Mouse (Mus musculus) hindbrain, embryonic 11.5 days (tissue): ENCODE measurements at regions not wholly inside any gene's neighbourhood (a gene's known extent, or its start where the extent isn't known, plus 50 kb on each side); places are given as distances from the start of the nearest gene placed in this dataset.

Experiments
- ATAC-seq: fragments of 200-750 bp; cut with Nextera tagmentation; 2 replicates; pipeline ENCODE4 v1.8.0; 2017; ENCODE audit warnings: mild to moderate bottlenecking, moderate TSS enrichment, moderate library complexity; ENCODE audit not compliant: low FRiP score
- DNase-seq: peaks from one replicate; pipeline ENCODE4 v3.0.0-alpha.2; 2015; ENCODE audit warnings: low spot score
- H3K27ac ChIP-seq: fragments of 300-500 bp; sonication (generic); 2 replicates; pipeline ENCODE4 v1.5.1; 2014; ENCODE audit warnings: mild to moderate bottlenecking, low read depth, low read length
- H3K27me3 ChIP-seq: fragments of 300-500 bp; sonication (generic); 2 replicates; pipeline ENCODE4 v1.6.1; 2014; ENCODE audit warnings: mild to moderate bottlenecking, low read length, moderate library complexity, mixed read lengths; ENCODE audit not compliant: control insufficient read depth, insufficient read depth
- H3K36me3 ChIP-seq: fragments of 300-500 bp; sonication (generic); 2 replicates; pipeline ENCODE4 v1.6.1; 2014; ENCODE audit warnings: mild to moderate bottlenecking, low read length, moderate library complexity, mixed read lengths; ENCODE audit not compliant: control insufficient read depth, insufficient read depth
- H3K4me1 ChIP-seq: fragments of 300-500 bp; sonication (generic); replicated peaks from 2 replicates; pipeline ENCODE4 v1.6.1; 2014; ENCODE audit warnings: low read length, mixed read lengths; ENCODE audit not compliant: control insufficient read depth, insufficient read depth
- H3K4me2 ChIP-seq: fragments of 300-500 bp; sonication (generic); replicated peaks from 2 replicates; pipeline ENCODE4 v1.6.1; 2014; ENCODE audit warnings: mild to moderate bottlenecking, low read depth, low read length
- H3K4me3 ChIP-seq: fragments of 300-500 bp; sonication (generic); 2 replicates; pipeline ENCODE4 v1.5.1; 2014; ENCODE audit warnings: low read depth, low read length
- H3K9ac ChIP-seq: fragments of 300-500 bp; sonication (generic); 2 replicates; pipeline ENCODE4 v1.6.1; 2014; ENCODE audit warnings: low read depth, low read length
- H3K9me3 ChIP-seq: fragments of 300-500 bp; sonication (generic); 2 replicates; pipeline ENCODE4 v1.6.1; 2016; ENCODE audit warnings: low read length; ENCODE audit not compliant: control insufficient read depth
- WGBS: fragments of 180-500 bp; shearing (Covaris S2); extraction: QIAGEN DNeasy Blood & Tissue Kit; methylation state at CpG from one replicate; pipeline ENCODE4 v1.1.7; 2014; 5-methylcytosine and 5-hydroxymethylcytosine counted together

DNA sequence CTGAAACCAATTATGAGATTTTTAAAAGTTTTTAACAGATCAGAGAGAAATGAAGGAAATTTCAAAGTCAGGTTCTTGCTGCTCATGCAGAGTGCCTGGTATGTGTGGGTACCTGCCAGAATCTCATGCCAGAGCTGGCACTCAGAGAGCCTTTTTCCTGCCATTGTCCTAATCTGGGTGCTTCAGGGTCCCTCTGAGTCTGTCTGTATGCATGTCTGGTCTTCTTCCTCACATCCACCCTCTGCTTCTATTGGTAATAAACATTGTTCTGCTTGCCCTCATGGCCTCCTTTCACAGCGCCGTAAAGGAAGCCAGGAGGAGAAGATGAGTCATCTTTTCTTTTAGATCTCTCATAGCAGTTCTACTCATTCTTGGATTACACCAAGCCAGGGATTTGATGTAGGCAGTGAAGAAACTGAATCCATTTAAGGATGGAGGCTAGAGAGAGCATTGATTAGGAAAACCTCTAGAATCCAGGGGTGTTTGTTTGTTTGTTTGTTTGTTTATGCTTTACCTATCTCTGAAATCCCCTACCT, 55.8 kb upstream of the Bmper start:
- WGBS, result 91% methylated on average over 2 of the region's 2 CpGs

GRCm38 (mm10) chr9:23167716-23168115, 55.2 kb upstream of the Bmper start:
- H3K27me3 ChIP-seq, result no peaks in the 10 kb centered on the region
- no peak overlapping the region for H3K27ac ChIP-seq
- DNase-seq (no peak), ATAC-seq (no peak)
- H3K4me3 ChIP-seq, result no peak overlapping the region
- no peak overlapping the region for H3K9ac ChIP-seq
- H3K9me3 ChIP-seq, result no peaks in the 10 kb centered on the region
- WGBS, result 91% methylated on average over 4 of the region's 4 CpGs
- H3K4me2 ChIP-seq, result no peak overlapping the region
- H3K4me1 ChIP-seq, result no peaks in the 10 kb centered on the region
- H3K36me3 ChIP-seq, result no peaks in the 10 kb centered on the region

More for the DNA sequence above, 55.8 kb upstream of the Bmper start:
- no peak overlapping the region for H3K9ac ChIP-seq
- DNase-seq (no peak), ATAC-seq (no peak)
- no peaks in the 10 kb centered on the region for H3K36me3 ChIP-seq
- H3K4me2 ChIP-seq, result no peak overlapping the region
- H3K27me3 ChIP-seq, result no peaks in the 10 kb centered on the region
- H3K9me3 ChIP-seq, result no peaks in the 10 kb centered on the region
- no peak overlapping the region for H3K4me3 ChIP-seq
- no peak overlapping the region for H3K27ac ChIP-seq
- no peaks in the 10 kb centered on the region for H3K4me1 ChIP-seq

- H3K9ac ChIP-seq, result no peak overlapping the region
- no peaks in the 10 kb centered on the region for H3K36me3 ChIP-seq
- WGBS, result 82% methylated on average over 4 of the region's 4 CpGs
- no peaks in the 10 kb centered on the region for H3K4me1 ChIP-seq
- H3K27me3 ChIP-seq, result no peaks in the 10 kb centered on the region
- ATAC-seq, result no peak
- H3K27ac ChIP-seq, result no peak overlapping the region
- DNase-seq, result no peak
- H3K4me3 ChIP-seq, result no peak overlapping the region
- no peak overlapping the region for H3K4me2 ChIP-seq
- H3K9me3 ChIP-seq, result no peaks in the 10 kb centered on the region
Observed at GRCm38 (mm10) chr9:23168149-23168548, 54.7 kb upstream of the Bmper start.

DNA sequence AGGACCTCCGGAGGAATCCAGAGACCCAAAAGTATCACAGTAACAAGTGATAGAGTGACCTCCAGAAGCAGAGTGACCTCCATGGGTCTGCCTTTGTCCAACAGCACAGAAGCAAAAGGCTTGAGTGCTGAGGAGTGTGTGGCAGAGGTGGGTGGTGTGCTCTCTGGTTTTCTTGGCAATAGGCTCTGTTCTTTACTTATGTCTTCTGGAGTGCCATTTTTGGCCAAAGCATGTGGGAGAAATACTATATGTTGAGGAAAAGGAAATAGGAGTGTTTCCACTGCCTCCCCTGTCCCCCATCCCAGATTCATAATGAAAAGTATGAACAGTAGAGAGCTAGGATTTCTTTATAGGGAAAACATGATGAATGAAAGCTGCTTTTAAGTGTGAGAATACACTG, 51.5 kb upstream of the Bmper start:
- H3K4me3 ChIP-seq, result no peak overlapping the region
- no peak overlapping the region for H3K27ac ChIP-seq
- WGBS, result 93% methylated on average over 1 of the region's 1 CpGs
- no peak overlapping the region for H3K9ac ChIP-seq
- H3K36me3 ChIP-seq, result no peaks in the 10 kb centered on the region
- DNase-seq, result no peak
- H3K27me3 ChIP-seq, result no peaks in the 10 kb centered on the region
- no peaks in the 10 kb centered on the region for H3K4me1 ChIP-seq
- no peaks in the 10 kb centered on the region for H3K9me3 ChIP-seq
- H3K4me2 ChIP-seq, result no peak overlapping the region
- ATAC-seq, result no peak
